Mouse (Mus musculus) MEL (cell line): ENCODE measurements around the gene Cfap36.
A peak's percentile ranks its signal among the peaks of the same experiment; 100 is the strongest.

Source experiments
- CHD1 ChIP-seq: IDR thresholded peaks from 2 replicates; pipeline ENCODE4 v1.6.1; 2012; ENCODE audit warnings: low read depth, mild to moderate bottlenecking, inconsistent platforms, low read length, improper control_type of control experiment
- CTCF ChIP-seq, 3 experiments: IDR thresholded peaks in 2 of 3; conservative IDR thresholded peaks in 1 of 3; 2 replicates each; pipeline ENCODE4 v1.5.1; 2011 to 2012; ENCODE audit warnings: low read length in 3 of 3, low read depth in 2 of 3, mild to moderate bottlenecking in 2 of 3, improper control_type of control experiment in 1 of 3, inconsistent platforms in 1 of 3, mixed read lengths in 1 of 3, moderate library complexity in 1 of 3; ENCODE audit not compliant: control insufficient read depth in 1 of 3, insufficient read depth in 1 of 3, poor library complexity in 1 of 3, severe bottlenecking in 1 of 3
- EP300 ChIP-seq, 2 experiments: IDR thresholded peaks; 2 replicates each; pipeline ENCODE4 v1.6.1; 2011; ENCODE audit warnings: improper control_type of control experiment in 2 of 2, low read length in 2 of 2, low read depth in 1 of 2, mild to moderate bottlenecking in 1 of 2
- ETS1 ChIP-seq: IDR thresholded peaks from 2 replicates; pipeline ENCODE4 v1.6.1; 2012; ENCODE audit warnings: low read depth, mild to moderate bottlenecking, inconsistent platforms, low read length, improper control_type of control experiment, moderate library complexity
- GABPA ChIP-seq: IDR thresholded peaks from 2 replicates; pipeline ENCODE4 v1.6.1; 2012; ENCODE audit warnings: low read depth, mild to moderate bottlenecking, inconsistent platforms, low read length, improper control_type of control experiment, moderate library complexity
- GATA1 ChIP-seq: IDR thresholded peaks from 2 replicates; pipeline ENCODE4 v1.6.1; 2011; ENCODE audit warnings: low read depth, low read length, improper control_type of control experiment
- JUND ChIP-seq: IDR thresholded peaks from 2 replicates; pipeline ENCODE4 v1.6.1; 2011; ENCODE audit warnings: low read depth, mild to moderate bottlenecking, improper control_type of control experiment, low read length
- MAFK ChIP-seq: IDR thresholded peaks from 2 replicates; pipeline ENCODE4 v1.6.1; 2011; ENCODE audit warnings: low read depth, mild to moderate bottlenecking, low read length, improper control_type of control experiment, borderline replicate concordance
- MAX ChIP-seq: IDR thresholded peaks from 2 replicates; pipeline ENCODE4 v1.6.1; 2011; ENCODE audit warnings: low read length, improper control_type of control experiment
- MYC ChIP-seq: IDR thresholded peaks from 2 replicates; pipeline ENCODE4 v1.6.1; 2011; ENCODE audit warnings: low read depth, mild to moderate bottlenecking, low read length, improper control_type of control experiment, moderate library complexity
- POLR2A ChIP-seq, 2 experiments: IDR thresholded peaks; 2 replicates each; pipeline ENCODE4 v1.6.1; 2011 to 2012; ENCODE audit warnings: low read length in 2 of 2, mild to moderate bottlenecking in 2 of 2, control low read depth in 1 of 2, improper control_type of control experiment in 1 of 2, low read depth in 1 of 2, moderate library complexity in 1 of 2; ENCODE audit not compliant: control insufficient read depth in 1 of 2, insufficient read depth in 1 of 2, poor library complexity in 1 of 2
- POLR2AphosphoS2 ChIP-seq: IDR thresholded peaks from 2 replicates; pipeline ENCODE4 v1.6.1; 2011; ENCODE audit warnings: low read length, improper control_type of control experiment
- POLR2AphosphoS5 ChIP-seq: IDR thresholded peaks from 2 replicates; pipeline ENCODE4 v1.6.1; 2012; ENCODE audit warnings: low read depth, borderline replicate concordance, mild to moderate bottlenecking, inconsistent platforms, low read length, moderate library complexity, mixed read lengths
- USF1 ChIP-seq: IDR thresholded peaks from 2 replicates; pipeline ENCODE4 v1.6.1; 2014; ENCODE audit warnings: low read depth, mild to moderate bottlenecking, inconsistent platforms, low read length, improper control_type of control experiment, moderate library complexity

DNA sequence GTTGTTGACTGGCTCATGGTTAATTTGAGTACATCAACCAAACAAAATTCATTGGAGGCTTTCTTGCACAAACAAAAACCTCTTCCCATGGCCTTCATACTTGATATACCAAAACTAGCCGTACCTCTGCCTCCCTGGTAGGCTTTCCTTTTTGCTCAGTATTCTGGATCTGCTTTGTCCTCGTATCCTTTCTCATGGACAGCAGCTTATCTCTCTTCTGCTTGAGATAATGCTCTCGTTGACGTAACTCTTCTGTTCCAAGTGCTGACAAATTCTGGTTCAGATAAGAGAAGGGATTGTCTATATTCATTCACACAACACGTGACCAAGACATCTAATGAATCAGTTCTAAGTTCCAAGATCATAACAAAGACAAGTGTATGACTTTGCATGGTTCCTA is 24.9 kb downstream of the Cfap36 start:
- TF ChIP-seq EP300 (IDR thresholded peaks at IDR 0.05; ENCODE audit: low read depth in 1 of 2, low read length in 2 of 2): no peak
- TF ChIP-seq CTCF (IDR thresholded peaks at IDR 0.05 in 2 of 3, conservative IDR thresholded peaks at IDR 0.05 in 1 of 3; ENCODE audit: control insufficient read depth in 1 of 3, insufficient read depth in 1 of 3, low read depth in 2 of 3, low read length in 3 of 3, poor library complexity in 1 of 3, severe bottlenecking in 1 of 3): no peak
- TF ChIP-seq USF1: no peak
- no peak for TF ChIP-seq MAX
- no peak for TF ChIP-seq POLR2A (IDR thresholded peaks at IDR 0.05; ENCODE audit: control insufficient read depth in 1 of 2, insufficient read depth in 1 of 2, low read depth in 1 of 2, low read length in 2 of 2, poor library complexity in 1 of 2)
- TF ChIP-seq GATA1: peak; percentile 78
- no peak for TF ChIP-seq MYC
- TF ChIP-seq CHD1: no peak
- no peak for TF ChIP-seq POLR2AphosphoS2
- no peak for TF ChIP-seq MAFK
- TF ChIP-seq GABPA: no peak
- TF ChIP-seq ETS1: no peak
- no peak for TF ChIP-seq JUND
- TF ChIP-seq POLR2AphosphoS5: no peak
